Mouse (Mus musculus) thymus, adult 2 months (tissue): ENCODE results near the gene Rcc2. TPM values are rescaled to one million over a fixed set of nuclear protein-coding genes. Genes with fewer than 3 reads are reported as not detected.

Experiments used
- DNase-seq: peaks from one replicate; pipeline ENCODE4 v3.0.0; 2021
- H3K27ac ChIP-seq: fragments of 200-500 bp; 2 replicates; pipeline ENCODE4 v1.5.1; 2012; ENCODE audit warnings: low read length, control low read depth; ENCODE audit not compliant: control insufficient read depth, insufficient read depth
- H3K27me3 ChIP-seq: fragments of 200-500 bp; 2 replicates; pipeline ENCODE4 v1.6.1; 2012; ENCODE audit warnings: mild to moderate bottlenecking, low read length, moderate library complexity, mixed read lengths; ENCODE audit not compliant: control insufficient read depth, insufficient read depth
- H3K36me3 ChIP-seq: fragments of 200-500 bp; 2 replicates; pipeline ENCODE4 v1.6.1; 2012; ENCODE audit warnings: mild to moderate bottlenecking, low read length, moderate library complexity; ENCODE audit not compliant: control insufficient read depth, insufficient read depth
- H3K4me1 ChIP-seq: fragments of 200-500 bp; replicated peaks from 2 replicates; pipeline ENCODE4 v1.6.1; 2012; ENCODE audit warnings: low read length; ENCODE audit not compliant: control insufficient read depth, insufficient read depth
- H3K4me3 ChIP-seq: fragments of 200-500 bp; 2 replicates; pipeline ENCODE4 v1.5.1; 2012; ENCODE audit warnings: mild to moderate bottlenecking, low read length, control low read depth, moderate library complexity; ENCODE audit not compliant: control insufficient read depth, insufficient read depth
- CTCF ChIP-seq: fragments of 200-500 bp; IDR thresholded peaks from 2 replicates; pipeline ENCODE4 v1.5.1; 2012; ENCODE audit warnings: mild to moderate bottlenecking, control low read depth, low read length, moderate library complexity, borderline replicate concordance; ENCODE audit not compliant: control insufficient read depth, poor library complexity, insufficient read depth; ENCODE audit errors: extremely low read depth
- POLR2A ChIP-seq: fragments of 200-500 bp; IDR thresholded peaks from 2 replicates; pipeline ENCODE4 v1.6.1; 2012; ENCODE audit warnings: mild to moderate bottlenecking, low read length, control low read depth, moderate library complexity; ENCODE audit not compliant: control insufficient read depth, poor library complexity, insufficient read depth; ENCODE audit errors: extremely low read depth
- WGBS: fragments of 180-500 bp; shearing (Covaris S2); methylation state at CpG from one replicate; pipeline ENCODE4 v1.1.7; 2018; 5-methylcytosine and 5-hydroxymethylcytosine counted together
- polyA plus RNA-seq: library from polyadenylated mRNA; depleted of rRNA; stranded (reverse); fragments of >200 nt; gene quantifications from 2 replicates; pipeline ENCODE4 v1.2.3, GENCODE M21; 2012

The Rcc2 gene
- polyA plus RNA-seq, 1 experiment = 211 TPM

DNA sequence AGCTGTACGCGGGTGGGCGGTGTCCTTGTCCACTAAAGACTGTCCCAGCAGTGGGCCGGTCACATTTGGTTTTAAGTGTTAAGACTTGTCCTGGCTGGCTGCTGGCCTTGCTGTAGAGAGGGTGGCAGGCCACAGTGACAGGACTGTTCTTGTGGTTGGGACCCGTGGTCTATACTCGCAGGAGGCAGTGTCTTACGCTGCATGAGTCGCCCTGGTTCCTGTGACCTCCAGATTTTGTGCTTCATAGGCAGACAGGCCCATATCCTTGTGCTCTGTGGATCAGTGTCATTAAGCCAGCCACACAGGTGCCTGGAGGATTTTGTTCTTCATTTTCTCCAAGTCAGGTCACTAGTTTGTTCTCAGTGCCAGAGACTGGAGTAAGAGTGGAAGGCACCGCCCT is 18.1 kb downstream of the Rcc2 start:
- 86% methylated on average over 9 of the region's 9 CpGs for WGBS
- no peak overlapping the region for H3K4me3 ChIP-seq
- peaks cover 94% of the 10 kb centered on the region for H3K36me3 ChIP-seq
- no peak for TF ChIP-seq POLR2A
- no peak for TF ChIP-seq CTCF
- no peaks in the 10 kb centered on the region for H3K27me3 ChIP-seq
- no peak overlapping the region for H3K27ac ChIP-seq
- no peak for DNase-seq
- H3K4me1 ChIP-seq = no peaks in the 10 kb centered on the region

DNA sequence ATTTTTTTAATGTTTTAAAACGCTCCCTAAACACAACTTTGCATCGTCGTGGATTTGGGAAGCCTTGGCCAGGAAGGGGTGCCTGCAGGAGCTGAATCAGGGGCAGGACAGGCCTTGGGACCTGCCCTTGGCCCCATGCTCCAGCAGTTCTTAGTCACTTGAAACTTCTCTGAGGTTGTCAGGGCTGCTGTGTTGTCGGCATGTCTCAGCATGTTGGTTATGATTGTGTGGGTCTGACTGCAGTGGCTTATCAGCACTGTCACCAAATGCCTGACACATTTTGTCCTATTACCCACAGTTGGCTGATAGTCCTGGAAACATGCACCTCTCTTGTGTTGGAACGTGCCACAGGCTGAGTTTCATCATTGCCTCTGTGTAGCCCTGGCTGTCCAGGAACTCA is 19.8 kb downstream of the Rcc2 start:
- H3K4me1 ChIP-seq = no peaks in the 10 kb centered on the region
- DNase-seq = no peak
- no peak for TF ChIP-seq CTCF
- TF ChIP-seq POLR2A = no peak
- H3K27ac ChIP-seq = no peak overlapping the region
- 96% methylated on average over 5 of the region's 5 CpGs for WGBS
- no peak overlapping the region for H3K4me3 ChIP-seq
- H3K27me3 ChIP-seq = no peaks in the 10 kb centered on the region
- peaks cover 82% of the 10 kb centered on the region for H3K36me3 ChIP-seq

DNA sequence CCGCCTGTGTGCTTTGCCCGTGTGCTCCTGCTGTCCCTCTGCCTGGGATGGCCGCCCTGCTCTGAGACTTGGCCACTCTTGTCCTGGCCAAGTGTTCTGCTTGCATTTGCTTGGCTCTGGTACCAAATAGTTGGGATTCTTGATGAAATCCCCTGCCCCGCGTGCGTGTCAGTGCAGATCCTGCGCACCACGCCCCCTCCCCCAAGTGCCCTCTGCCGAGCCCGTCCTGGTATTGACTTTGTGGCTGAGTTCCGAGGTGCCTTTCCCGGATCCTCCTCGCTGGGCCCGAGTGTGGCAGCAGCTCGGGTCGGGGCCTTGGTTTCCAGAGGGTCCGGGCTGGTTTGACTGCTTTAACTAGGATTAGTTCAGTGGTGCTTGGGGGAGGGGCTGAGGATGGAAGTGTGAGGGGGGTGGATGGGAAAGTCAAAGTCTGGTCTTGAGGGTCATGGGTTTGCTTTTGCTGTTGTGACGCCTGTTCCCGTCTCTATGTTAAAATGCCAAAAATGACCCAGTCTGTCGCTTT is 21.7 kb downstream of the Rcc2 start:
- WGBS = 96% methylated on average over 20 of the region's 20 CpGs
- Histone ChIP-seq H3K27ac (no peak overlapping the region), H3K36me3 (peaks cover 63% of the 10 kb centered on the region), H3K27me3 (no peaks in the 10 kb centered on the region), H3K4me1 (no peaks in the 10 kb centered on the region), H3K4me3 (no peak overlapping the region)
- TF ChIP-seq CTCF (no peak), POLR2A (no peak)
- no peak for DNase-seq

- peaks cover 56% of the 10 kb centered on the region for H3K36me3 ChIP-seq
Observed at GRCm38 (mm10) chr4:140722710-140723109, 22.4 kb downstream of the Rcc2 start.

DNA sequence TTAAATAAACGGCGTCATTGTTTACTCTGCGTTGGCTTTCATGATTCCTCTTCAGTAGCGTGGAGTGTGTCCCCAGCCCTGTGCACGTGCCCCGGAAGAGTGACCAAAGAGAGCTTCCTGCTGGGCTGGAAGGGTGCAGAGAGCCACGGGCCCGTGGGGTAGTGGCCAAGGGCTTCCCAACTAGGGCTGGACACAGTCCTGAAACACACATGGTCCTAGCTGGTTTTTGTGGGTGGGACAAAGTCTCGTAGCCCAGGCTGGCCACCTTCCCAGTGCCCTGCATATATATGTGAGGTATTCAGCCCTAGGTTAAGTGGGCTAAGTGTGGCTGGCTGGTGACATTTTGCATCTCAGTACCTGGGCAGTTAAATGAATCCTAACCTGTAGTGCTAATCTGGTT is 22.9 kb downstream of the Rcc2 start:
- Histone ChIP-seq H3K4me3 (no peak overlapping the region), H3K36me3 (peaks cover 51% of the 10 kb centered on the region), H3K4me1 (no peaks in the 10 kb centered on the region), H3K27ac (no peak overlapping the region), H3K27me3 (no peaks in the 10 kb centered on the region)
- 95% methylated on average over 9 of the region's 9 CpGs for WGBS
- DNase-seq = no peak
- TF ChIP-seq POLR2A = no peak
- no peak for TF ChIP-seq CTCF

More at GRCm38 (mm10) chr4:140722710-140723109, 22.4 kb downstream of the Rcc2 start:
- no peaks in the 10 kb centered on the region for H3K4me1 ChIP-seq
- H3K27me3 ChIP-seq = no peaks in the 10 kb centered on the region
- no peak overlapping the region for H3K27ac ChIP-seq
- H3K4me3 ChIP-seq = no peak overlapping the region
- TF ChIP-seq CTCF (no peak), POLR2A (no peak)
- 95% methylated on average over 9 of the region's 9 CpGs for WGBS
- no peak for DNase-seq

DNA sequence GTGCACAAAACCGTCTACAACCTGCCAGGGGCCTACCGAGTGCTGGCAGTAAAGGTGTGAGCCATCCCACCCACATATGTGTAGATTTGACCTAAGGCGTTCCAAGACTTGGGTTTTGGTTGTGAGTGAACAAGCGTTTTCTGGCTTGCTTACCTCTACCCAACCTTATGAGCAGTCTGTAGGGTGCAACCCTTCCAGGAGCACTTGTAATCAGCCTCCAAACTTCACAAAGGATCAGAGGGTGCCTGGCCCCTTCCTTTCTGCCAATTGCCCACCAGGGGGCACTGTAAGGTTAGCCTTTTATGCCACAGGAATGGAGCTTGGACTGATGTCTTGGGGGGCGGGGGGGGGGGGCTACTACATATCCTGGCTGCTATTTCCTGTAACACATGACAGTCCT is 23.5 kb downstream of the Rcc2 start:
- Histone ChIP-seq H3K27me3 (no peaks in the 10 kb centered on the region), H3K4me1 (no peaks in the 10 kb centered on the region), H3K36me3 (peaks cover 45% of the 10 kb centered on the region), H3K4me3 (no peak overlapping the region), H3K27ac (no peak overlapping the region)
- WGBS = 74% methylated on average over 5 of the region's 5 CpGs
- peak; percentile 63; the same call in 1 of the 2 replicates for TF ChIP-seq CTCF
- no peak for TF ChIP-seq POLR2A
- DNase-seq = peak; percentile 32

GRCm38 (mm10) chr4:140724739-140725138 is 24.4 kb downstream of the Rcc2 start:
- H3K4me3 ChIP-seq = no peak overlapping the region

More at GRCm38 (mm10) chr4:140724739-140725138, 24.4 kb downstream of the Rcc2 start:
- H3K27ac ChIP-seq = no peak overlapping the region
- TF ChIP-seq POLR2A = no peak
- no peak for TF ChIP-seq CTCF
- H3K27me3 ChIP-seq = no peaks in the 10 kb centered on the region
- peaks cover 36% of the 10 kb centered on the region for H3K36me3 ChIP-seq
- WGBS = 96% methylated on average over 6 of the region's 6 CpGs
- H3K4me1 ChIP-seq = no peaks in the 10 kb centered on the region
- no peak for DNase-seq
